Mouse (Mus musculus) stomach, embryonic 14.5 days (tissue): ENCODE measurements around the gene Ciao2b. TPM values are rescaled to one million over a fixed set of nuclear protein-coding genes. Genes with fewer than 3 reads are reported as not detected.

Experiments used
- ATAC-seq: fragments of 200-750 bp; cut with Nextera tagmentation; 2 replicates; pipeline ENCODE4 v1.8.0; 2017; ENCODE audit warnings: low read depth, moderate TSS enrichment; ENCODE audit not compliant: insufficient number of reproducible peaks, insufficient read depth, low FRiP score
- H3K27ac ChIP-seq: fragments of 300-500 bp; sonication (generic); 2 replicates; pipeline ENCODE4 v1.5.1; 2014; ENCODE audit warnings: mild to moderate bottlenecking, low read length, moderate library complexity, mixed read lengths
- H3K27me3 ChIP-seq: fragments of 300-500 bp; sonication (generic); 2 replicates; pipeline ENCODE4 v1.6.1; 2014; ENCODE audit warnings: low read length, control low read depth, mixed read lengths; ENCODE audit not compliant: control insufficient read depth, insufficient read depth
- H3K36me3 ChIP-seq: fragments of 300-500 bp; sonication (generic); 2 replicates; pipeline ENCODE4 v1.6.1; 2014; ENCODE audit warnings: mild to moderate bottlenecking, control low read depth, low read length, moderate library complexity, mixed read lengths; ENCODE audit not compliant: control insufficient read depth, insufficient read depth
- H3K4me1 ChIP-seq: fragments of 300-500 bp; sonication (generic); 2 replicates; pipeline ENCODE4 v1.6.1; 2014; ENCODE audit warnings: low read length, control low read depth, mixed read lengths; ENCODE audit not compliant: control insufficient read depth, insufficient read depth
- H3K4me2 ChIP-seq: fragments of 300-500 bp; sonication (generic); replicated peaks from 2 replicates; pipeline ENCODE4 v1.6.1; 2014; ENCODE audit warnings: low read depth, low read length, control low read depth
- H3K4me3 ChIP-seq: fragments of 300-500 bp; sonication (generic); 2 replicates; pipeline ENCODE4 v1.5.1; 2014; ENCODE audit warnings: low read depth, low read length, control low read depth
- H3K9ac ChIP-seq: fragments of 300-500 bp; sonication (generic); replicated peaks from 2 replicates; pipeline ENCODE4 v1.6.1; 2014; ENCODE audit warnings: low read depth, mild to moderate bottlenecking, control low read depth, low read length, moderate library complexity, mixed read lengths
- H3K9me3 ChIP-seq: fragments of 300-500 bp; sonication (generic); 2 replicates; pipeline ENCODE4 v1.6.1; 2016; ENCODE audit warnings: low read depth, low read length, control low read depth; ENCODE audit not compliant: control insufficient read depth
- WGBS: fragments of 180-500 bp; shearing (Covaris S2); extraction: QIAGEN DNeasy Blood & Tissue Kit; methylation state at CpG from one replicate; pipeline ENCODE4 v1.1.7; 2014; 5-methylcytosine and 5-hydroxymethylcytosine counted together
- polyA plus RNA-seq: library from polyadenylated mRNA; unstranded; fragments of >200 nt; fragmentation: Nextera tagmentation; extraction: Ambion mirVana; gene quantifications from 2 replicates; pipeline ENCODE4 v1.2.1, GENCODE M21; 2014

Gene Ciao2b
- polyA plus RNA-seq, 1 experiment from 2014 or later = 94.1 TPM

DNA sequence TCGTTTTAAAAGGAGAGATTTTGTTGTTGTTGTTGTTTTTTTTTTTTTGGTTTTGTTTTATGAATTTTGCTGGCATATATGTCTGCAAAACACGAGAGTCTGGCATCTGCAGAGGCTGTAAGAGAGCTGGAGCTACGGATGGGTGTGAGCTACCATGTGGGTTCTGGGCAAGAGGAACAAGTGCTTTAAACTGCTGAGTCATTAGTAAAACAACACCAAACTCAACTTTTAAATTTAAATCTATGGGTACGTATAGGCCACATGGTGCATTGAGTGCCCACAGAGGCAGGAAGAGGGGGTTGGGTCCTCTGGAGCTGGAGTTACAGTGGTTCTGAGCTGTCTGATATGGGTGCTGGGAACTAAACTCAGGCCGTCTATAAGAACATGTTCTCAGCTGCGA is 3.8 kb downstream of the Ciao2b start:
- Histone ChIP-seq H3K4me3 (no peak overlapping the region), H3K4me1 (peaks cover 13% of the 10 kb centered on the region), H3K27me3 (no peaks in the 10 kb centered on the region), H3K9me3 (no peaks in the 10 kb centered on the region), H3K36me3 (peaks cover 22% of the 10 kb centered on the region), H3K27ac (no peak overlapping the region), H3K9ac (no peak overlapping the region), H3K4me2 (no peak overlapping the region)
- no peak for ATAC-seq
- WGBS = 92% methylated on average over 6 of the region's 6 CpGs

DNA sequence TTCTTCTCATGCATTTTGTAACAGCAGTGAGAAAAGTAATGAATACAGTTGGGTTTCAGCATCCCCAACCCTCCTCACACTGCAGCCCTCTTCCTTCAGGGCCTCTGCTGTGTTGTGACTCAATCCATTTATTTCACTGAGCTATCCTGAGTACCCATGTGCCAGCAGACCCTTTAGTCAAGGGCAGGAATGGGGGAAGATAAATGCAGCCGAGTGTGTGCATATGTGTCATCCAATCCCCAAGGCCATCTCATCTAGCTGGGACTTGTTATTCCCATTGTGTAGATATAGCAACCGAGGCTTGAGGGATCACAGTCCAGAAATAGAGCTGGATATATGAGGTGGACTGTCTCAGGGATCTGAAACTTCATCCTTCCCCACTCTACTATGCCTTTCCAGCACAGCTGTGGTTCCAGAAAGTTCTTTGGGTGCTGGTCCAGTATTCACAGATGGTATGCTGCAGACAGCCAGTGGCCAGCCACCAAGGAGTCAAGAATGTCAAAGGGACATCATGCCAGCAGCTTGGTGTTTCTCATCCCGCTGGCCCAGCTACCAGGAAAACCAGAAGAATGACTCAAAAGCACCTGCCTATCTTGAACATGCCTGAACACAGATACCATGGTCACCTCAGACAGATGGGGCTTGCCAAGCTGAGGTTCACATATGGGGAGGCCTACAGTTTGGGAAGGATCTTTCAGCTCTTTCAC is 6.6 kb downstream of the Ciao2b start:
- Histone ChIP-seq H3K4me2 (no peak overlapping the region), H3K27me3 (no peaks in the 10 kb centered on the region), H3K4me1 (peaks cover 8% of the 10 kb centered on the region; the same call in 1 of the 2 replicates), H3K27ac (no peak overlapping the region), H3K4me3 (no peak overlapping the region), H3K9ac (no peak overlapping the region), H3K36me3 (peaks cover 22% of the 10 kb centered on the region), H3K9me3 (no peaks in the 10 kb centered on the region)
- ATAC-seq = no peak
- WGBS = 89% methylated on average over 3 of the region's 3 CpGs

DNA sequence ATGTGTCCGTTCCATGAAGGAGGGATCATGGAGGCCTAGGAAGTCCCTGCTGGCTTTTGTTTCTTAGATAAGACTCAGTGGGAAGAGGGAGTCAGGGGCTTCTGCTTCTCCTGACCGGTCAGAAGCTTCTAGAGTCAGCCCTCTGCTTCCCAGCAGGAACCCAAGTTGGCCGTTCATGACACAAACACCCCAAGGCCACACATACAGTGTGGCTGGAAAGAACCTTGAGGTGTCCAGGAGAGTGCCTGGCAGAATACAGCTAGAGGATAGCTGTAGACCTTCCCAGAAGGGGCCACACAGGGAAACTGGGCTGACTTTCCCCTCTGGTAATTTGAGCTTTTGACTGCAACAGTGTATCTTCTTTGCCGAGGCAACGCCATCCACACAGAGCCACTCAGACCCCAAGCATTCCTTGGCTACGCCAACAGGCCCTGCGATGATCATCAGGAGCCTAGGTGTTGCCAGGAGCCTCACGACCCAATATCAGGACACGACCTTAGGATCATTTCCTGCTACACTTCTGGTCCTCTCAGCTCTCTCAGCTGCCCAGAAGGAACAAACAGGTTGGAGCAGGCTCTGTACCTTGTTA is 8.5 kb downstream of the Ciao2b start:
- Histone ChIP-seq H3K4me3 (no peak overlapping the region), H3K27ac (no peak overlapping the region), H3K27me3 (no peaks in the 10 kb centered on the region), H3K9me3 (no peaks in the 10 kb centered on the region), H3K9ac (no peak overlapping the region), H3K4me2 (no peak overlapping the region), H3K36me3 (peaks cover 8% of the 10 kb centered on the region), H3K4me1 (peaks cover 7% of the 10 kb centered on the region; the same call in 1 of the 2 replicates)
- 49% methylated on average over 9 of the region's 9 CpGs for WGBS
- ATAC-seq = no peak

DNA sequence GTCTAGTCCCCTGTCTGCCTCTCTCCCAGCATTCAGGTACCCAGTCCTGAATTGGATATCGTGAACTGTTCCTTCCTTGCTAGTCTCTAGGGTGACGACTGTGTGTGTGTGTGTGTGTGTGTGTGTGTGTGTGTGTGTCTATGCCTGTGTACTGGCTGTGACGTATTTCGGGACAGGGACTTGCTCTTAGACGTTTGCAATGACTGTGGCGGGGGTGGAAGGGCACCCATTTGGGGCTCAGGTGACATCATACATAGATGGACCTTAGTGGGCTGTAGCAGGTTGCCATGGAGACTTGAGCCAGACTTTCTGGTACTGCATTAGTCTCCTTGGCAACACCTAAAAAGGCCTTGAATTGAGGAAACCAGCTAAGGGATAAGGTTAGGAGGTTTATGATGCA is 9.3 kb downstream of the Ciao2b start:
- no peak overlapping the region for H3K9ac ChIP-seq
- no peak overlapping the region for H3K4me3 ChIP-seq
- peaks cover 7% of the 10 kb centered on the region; the same call in 1 of the 2 replicates for H3K4me1 ChIP-seq
- H3K27ac ChIP-seq = no peak overlapping the region
- ATAC-seq = no peak
- no peaks in the 10 kb centered on the region for H3K9me3 ChIP-seq
- H3K36me3 ChIP-seq = peaks cover 8% of the 10 kb centered on the region; the same call in 1 of the 2 replicates
- WGBS = 66% methylated on average over 6 of the region's 6 CpGs
- H3K27me3 ChIP-seq = no peaks in the 10 kb centered on the region
- no peak overlapping the region for H3K4me2 ChIP-seq

DNA sequence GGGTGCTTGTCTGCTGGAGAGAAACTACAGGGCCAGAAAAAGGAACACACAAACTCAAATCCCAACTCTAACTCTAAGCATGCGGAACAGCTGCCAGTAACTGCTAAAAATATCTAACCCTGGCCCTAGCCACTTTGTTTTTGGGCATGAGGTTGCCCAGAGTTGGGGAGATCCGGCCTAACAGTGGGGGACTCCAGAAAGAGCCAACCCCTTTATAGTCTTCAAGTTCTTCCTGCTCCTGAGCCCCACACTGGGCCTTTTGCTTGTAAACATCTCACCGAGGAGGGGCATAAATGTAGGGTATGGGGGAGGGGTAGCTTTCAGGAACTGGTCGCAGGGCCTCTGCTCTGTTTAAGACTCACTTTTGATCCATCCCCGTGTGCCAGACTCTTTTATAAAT is 9.8 kb downstream of the Ciao2b start:
- Histone ChIP-seq H3K9me3 (no peaks in the 10 kb centered on the region), H3K4me1 (peaks cover 7% of the 10 kb centered on the region; the same call in 1 of the 2 replicates), H3K27ac (no peak overlapping the region), H3K9ac (no peak overlapping the region), H3K36me3 (peaks cover 8% of the 10 kb centered on the region; the same call in 1 of the 2 replicates), H3K4me2 (peak overlapping the region; percentile 50), H3K27me3 (no peaks in the 10 kb centered on the region), H3K4me3 (no peak overlapping the region)
- no peak for ATAC-seq
- 27% methylated on average over 5 of the region's 5 CpGs for WGBS

DNA sequence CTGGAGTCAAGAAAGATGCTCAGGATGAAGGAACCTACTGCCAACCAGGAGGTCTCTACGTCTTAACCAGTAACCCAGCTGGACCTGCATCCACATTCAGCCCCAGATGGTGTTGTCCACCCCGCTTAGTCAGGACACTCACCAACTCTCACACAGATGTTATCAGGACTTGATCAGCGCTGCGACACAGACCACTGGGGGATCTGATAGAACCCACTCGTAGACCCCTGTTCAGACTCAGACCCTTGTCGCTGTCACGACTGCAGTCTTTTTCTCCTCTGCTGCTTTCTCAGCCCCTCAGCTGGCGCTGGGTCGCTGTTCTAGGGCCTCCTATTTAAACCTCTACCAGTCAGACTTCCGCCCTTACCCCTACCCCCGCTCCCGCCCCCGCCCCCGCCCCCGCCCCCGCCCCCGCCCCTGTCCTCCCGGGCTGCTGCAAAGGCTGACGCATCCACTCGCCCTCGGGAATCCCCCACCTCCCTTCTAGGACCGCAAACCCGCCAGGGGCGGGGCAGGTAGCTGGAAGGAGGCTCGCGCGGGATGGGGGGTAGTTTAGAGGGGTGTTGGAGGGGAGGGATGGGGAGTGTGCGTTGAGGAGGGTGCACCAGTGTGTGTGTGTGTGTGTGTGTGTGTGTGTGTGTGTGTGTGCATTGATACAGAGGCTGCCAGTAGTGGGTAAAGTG is 10.6 kb downstream of the Ciao2b start, which contains the start of gene Rrad:
Gene Rrad, minus strand, starts transcription at position 347 of the 683 bp plus-strand sequence.
- Histone ChIP-seq H3K9me3 (no peaks in the 10 kb centered on the region), H3K27ac (peak within 1 kb of the TSS; percentile 6; the same call in 1 of the 2 replicates), H3K4me1 (peaks cover 7% of the 10 kb centered on the region; the same call in 1 of the 2 replicates), H3K36me3 (peaks cover 6% of the 10 kb centered on the region; the same call in 1 of the 2 replicates), H3K4me2 (peak within 1 kb of the TSS; percentile 50), H3K9ac (peak within 1 kb of the TSS; percentile 2; the same call in 1 of the 2 replicates), H3K4me3 (peak within 1 kb of the TSS; percentile 30), H3K27me3 (no peaks in the 10 kb centered on the region)
- WGBS = 2% methylated on average over 24 of the region's 28 CpGs
- ATAC-seq = peak; percentile 65

DNA sequence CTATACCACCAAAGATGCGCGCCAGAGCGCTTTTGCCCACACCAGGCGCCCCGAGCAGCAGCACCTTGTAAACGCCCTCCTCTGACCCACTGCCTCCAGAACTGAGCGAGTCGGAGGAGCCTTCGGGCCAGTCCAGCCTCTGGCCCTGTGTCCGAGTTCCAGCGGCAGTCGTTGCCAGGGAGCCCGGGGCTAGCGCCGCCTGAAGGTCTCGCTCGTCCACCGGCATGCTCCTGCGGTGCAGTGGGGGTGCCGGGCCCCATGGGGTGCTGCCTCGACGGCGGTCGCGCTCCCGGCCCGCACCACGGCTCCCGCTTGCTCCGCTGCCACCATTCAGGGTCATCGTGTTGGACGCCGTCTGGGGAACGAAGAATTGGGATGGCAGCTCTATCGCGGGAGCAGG is 11.2 kb downstream of the Ciao2b start:
- no peaks in the 10 kb centered on the region for H3K27me3 ChIP-seq
- peak overlapping the region; percentile 2; the same call in 1 of the 2 replicates for H3K9ac ChIP-seq
- H3K4me2 ChIP-seq = peak overlapping the region; percentile 50
- 1% methylated on average over 36 of the region's 36 CpGs for WGBS
- peak overlapping the region; percentile 30 for H3K4me3 ChIP-seq
- H3K9me3 ChIP-seq = no peaks in the 10 kb centered on the region
- peaks cover 6% of the 10 kb centered on the region; the same call in 1 of the 2 replicates for H3K36me3 ChIP-seq
- peak; percentile 38; the same call in 1 of the 2 replicates for ATAC-seq
- no peak overlapping the region for H3K27ac ChIP-seq
- peaks cover 7% of the 10 kb centered on the region; the same call in 1 of the 2 replicates for H3K4me1 ChIP-seq

DNA sequence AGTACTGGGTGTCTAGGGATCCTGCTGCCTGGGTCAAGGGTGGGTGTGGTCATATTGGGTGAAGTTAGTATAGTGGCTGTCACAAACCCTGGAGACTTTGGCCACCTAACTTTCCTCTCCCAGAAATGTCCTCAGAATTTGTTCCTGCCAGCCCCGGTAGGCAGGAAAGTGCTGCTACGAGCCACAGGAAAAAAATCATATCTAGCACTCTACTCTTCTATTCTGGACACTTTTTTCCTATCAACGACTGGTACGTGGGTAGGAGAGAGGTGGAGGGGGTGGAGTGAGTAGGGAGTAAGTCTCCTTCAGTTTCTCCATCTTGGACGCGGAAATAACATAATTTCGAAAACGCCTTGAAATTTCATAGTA is 11.7 kb downstream of the Ciao2b start:
- 0 out of 2 replicates have a peak, but pooled peaks cover 3% of the 10 kb centered on the region for H3K36me3 ChIP-seq
- H3K9ac ChIP-seq = no peak overlapping the region
- peak overlapping the region; percentile 50 for H3K4me2 ChIP-seq
- H3K4me1 ChIP-seq = peaks cover 7% of the 10 kb centered on the region; the same call in 1 of the 2 replicates
- no peaks in the 10 kb centered on the region for H3K27me3 ChIP-seq
- no peaks in the 10 kb centered on the region for H3K9me3 ChIP-seq
- H3K4me3 ChIP-seq = peak overlapping the region; percentile 30; the same call in 1 of the 2 replicates
- 37% methylated on average over 8 of the region's 8 CpGs for WGBS
- ATAC-seq = no peak
- H3K27ac ChIP-seq = no peak overlapping the region
